Mouse (Mus musculus) testis, adult 2 months (tissue): ENCODE results near the gene Slc2a2.

ENCODE experiments used
- CTCF ChIP-seq: fragments of 200-500 bp; IDR thresholded peaks from 2 replicates; pipeline ENCODE4 v1.5.1; 2012; ENCODE audit warnings: low read depth, mild to moderate bottlenecking, inconsistent platforms, low read length, moderate library complexity; ENCODE audit not compliant: control insufficient read depth, insufficient read depth, insufficient replicate concordance
- POLR2A ChIP-seq: fragments of 200-500 bp; IDR thresholded peaks from 2 replicates; pipeline ENCODE4 v1.6.1; 2012; ENCODE audit warnings: low read depth, mild to moderate bottlenecking, inconsistent platforms, low read length, moderate library complexity; ENCODE audit not compliant: control insufficient read depth

DNA sequence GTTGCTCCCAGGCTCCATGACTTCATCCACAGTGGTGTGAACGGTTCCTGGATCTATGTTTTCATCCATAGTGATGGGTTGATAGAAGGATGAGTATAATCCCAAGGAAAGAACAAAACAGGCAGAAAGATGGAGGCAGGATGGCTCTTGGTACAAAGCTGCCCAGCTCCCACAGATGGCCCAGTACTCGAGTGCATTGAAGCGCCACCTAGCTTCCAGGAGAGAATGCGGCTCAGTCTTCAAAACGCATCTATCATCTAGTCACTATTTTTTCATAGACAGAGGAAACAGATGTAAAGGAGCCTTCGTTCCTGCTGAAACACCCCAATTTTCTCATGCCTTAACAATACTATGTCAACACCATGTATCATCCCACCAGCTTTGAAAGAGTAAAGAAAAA is 25.8 kb downstream of the Slc2a2 start:
- TF ChIP-seq POLR2A (no peak), CTCF (no peak; the same call in 1 of the 2 replicates)
